ENCODE assay signal across 14 mouse cellular contexts in genomic region chr10:60932855-60933254, GRCm38 (mm10).
DNase-seq lines count a peak whose midpoint lies in the region; ATAC-seq lines count a peak whose summit lies in the region.
"Had no signal": no experiment of that assay in that cellular context is flagged by ENCODE, and none has a peak within 500 bp of the region (broad histone marks: within the 10 kb centered on the region; RNA-seq: fewer than 3 reads in every experiment).

No protein-coding gene starts in this region.

- peak overlapping the region; percentile 36 for H3K4me2 ChIP-seq in heart, embryonic 12.5 days
- no peak overlapping the region for H3K4me2 ChIP-seq in lung, embryonic 15.5 days
- H3K4me2 ChIP-seq: forebrain, embryonic 12.5 days had no signal

- peaks cover 92% of the 10 kb centered on the region for H3K4me1 ChIP-seq in heart, embryonic 12.5 days (replicated peaks)
- H3K4me1 ChIP-seq in lung, embryonic 15.5 days, result peaks cover 51% of the 10 kb centered on the region
- peaks cover 2% of the 10 kb centered on the region; the same call in 1 of the 2 replicates for H3K4me1 ChIP-seq in brown adipose tissue, adult 24 weeks (ENCODE audit: control insufficient read depth, insufficient read depth, insufficient read length, low read length)

- H3K4me3 ChIP-seq in heart, embryonic 12.5 days, result no peak overlapping the region
- no peak overlapping the region for H3K4me3 ChIP-seq in lung, embryonic 15.5 days
- H3K4me3 ChIP-seq in brown adipose tissue, adult 24 weeks (ENCODE audit: insufficient read depth, low read depth, low read length), result no peak overlapping the region
- H3K4me3 ChIP-seq in macrophage (ENCODE audit: inconsistent target), result peak overlapping the region; percentile 53
- H3K4me3 ChIP-seq: forebrain, embryonic 12.5 days had no signal

- peaks cover 14% of the 10 kb centered on the region; the same call in 1 of the 2 replicates for H3K79me2 ChIP-seq in macrophage (ENCODE audit: inconsistent target)

- H3K36me3 ChIP-seq in heart, embryonic 12.5 days, result no peaks in the 10 kb centered on the region
- H3K36me3 ChIP-seq in lung, embryonic 15.5 days, result no peaks in the 10 kb centered on the region
- 0 out of 2 replicates have a peak, but pooled peaks cover 8% of the 10 kb centered on the region for H3K36me3 ChIP-seq in macrophage (ENCODE audit: inconsistent target)
- H3K36me3 ChIP-seq: forebrain, embryonic 12.5 days had no signal

- ATAC-seq in heart, embryonic 12.5 days (ENCODE audit: insufficient number of reproducible peaks, low FRiP score), result 0 out of 2 replicates have a peak, but pooled peaks have one; percentile 20
- ATAC-seq in lung, embryonic 15.5 days (ENCODE audit: borderline replicate concordance, extremely low read depth, low FRiP score, low TSS enrichment), result no peak

- no peak for DNase-seq in heart, postnatal 14 days
- no peak for DNase-seq in lung, adult 18-20 months
- DNase-seq in gastrocnemius, postnatal 36 days, result no peak
- DNase-seq in right cerebral cortex, postnatal 36 days (ENCODE audit: low spot score in 2 of 2), result no peak
- DNase-seq: cerebellum, adult 11 months; kidney, postnatal 14 days; lung, postnatal 14 days; retina, postnatal 1 day; thymus, postnatal 14 days had no signal

- H3K9me3 ChIP-seq in heart, embryonic 12.5 days (replicated peaks), result no peaks in the 10 kb centered on the region
- H3K9me3 ChIP-seq in lung, embryonic 15.5 days, result no peaks in the 10 kb centered on the region
- H3K9me3 ChIP-seq: forebrain, embryonic 12.5 days had no signal

- 0 out of 2 replicates have a peak, but pooled peaks cover 7% of the 10 kb centered on the region for H3K27me3 ChIP-seq in heart, embryonic 12.5 days (replicated peaks)
- H3K27me3 ChIP-seq in lung, embryonic 15.5 days, result no peaks in the 10 kb centered on the region

- H3K27ac ChIP-seq in heart, embryonic 12.5 days (ENCODE audit: poor library complexity, severe bottlenecking), result peak overlapping the region; percentile 82
- H3K27ac ChIP-seq in lung, embryonic 15.5 days, result peak overlapping the region; percentile 90
- peak overlapping the region; percentile 49 for H3K27ac ChIP-seq in brown adipose tissue, adult 24 weeks (replicated peaks; ENCODE audit: low read depth, low read length)
- H3K27ac ChIP-seq in macrophage, result peak overlapping the region; percentile 99
- H3K27ac ChIP-seq: forebrain, embryonic 12.5 days had no signal

- intact Hi-C loops in heart, postnatal 14 days (cut with DNase I), result no loop called here
- intact Hi-C loops in gastrocnemius, postnatal 36 days (cut with DNase I), result loop anchor here (10.0 kb wide), 1 partner anchor 148 kb away; no protein-coding TSS in a partner anchor

- H3K9ac ChIP-seq in heart, embryonic 12.5 days, result 0 out of 2 replicates have a peak overlapping the region, but pooled peaks have one; percentile 14
- no peak overlapping the region for H3K9ac ChIP-seq in lung, embryonic 15.5 days
- H3K9ac ChIP-seq: forebrain, embryonic 12.5 days had no signal

- 13% methylated on average over 3 of the region's 3 CpGs for WGBS in heart, embryonic 12.5 days
- WGBS in lung, embryonic 15.5 days, result 23% methylated on average over 3 of the region's 3 CpGs
- 28% methylated on average over 3 of the region's 3 CpGs for WGBS in macrophage (ENCODE audit: missing documents)

Comparison
In these comparisons a context has a peak if more than half of its experiments do, and no peak if none do; other contexts are left out.
1. H3K27ac ChIP-seq: peak in every context shown above with its lines; median percentile 99 in macrophage; 90 in lung, embryonic 15.5 days; 82 in heart, embryonic 12.5 days; 49 in brown adipose tissue, adult 24 weeks.